Mouse (Mus musculus) ovary, postnatal 14 days (tissue): Measurements from ENCODE around the gene Olfr533.
"Not testable (repeated sequence)": the region's sequence is repeated elsewhere in the genome, so short reads cannot be mapped to it uniquely, and the experiment has no call there.

Experiments
- DNase-seq: peaks from one replicate; pipeline ENCODE4 v3.0.0; 2022; ENCODE audit warnings: low spot score

Gene Olfr533

DNA sequence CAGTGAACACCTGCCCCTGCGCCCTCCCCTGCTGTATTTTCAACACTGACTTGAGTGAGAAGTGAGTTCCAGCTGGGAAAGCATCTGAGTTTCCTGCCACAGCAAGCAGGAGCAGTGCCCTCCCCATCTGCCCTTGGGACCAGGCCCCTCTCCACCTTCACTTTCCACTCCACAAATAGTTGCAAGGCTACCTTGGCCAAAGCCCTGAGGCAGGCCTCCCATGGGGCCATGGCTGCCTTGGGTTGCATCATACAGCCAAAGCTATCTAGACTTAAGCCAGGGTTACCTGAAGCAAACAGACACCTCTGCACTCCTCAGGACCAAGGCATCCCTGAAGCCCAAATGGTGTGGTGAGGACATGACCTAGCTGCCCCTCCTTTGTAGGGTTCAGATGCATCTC, at the start of gene Olfr533:
Olfr533 (plus strand) TSS at position 301 of the 400 bp plus-strand sequence.
- not testable (repeated sequence) for DNase-seq

DNA sequence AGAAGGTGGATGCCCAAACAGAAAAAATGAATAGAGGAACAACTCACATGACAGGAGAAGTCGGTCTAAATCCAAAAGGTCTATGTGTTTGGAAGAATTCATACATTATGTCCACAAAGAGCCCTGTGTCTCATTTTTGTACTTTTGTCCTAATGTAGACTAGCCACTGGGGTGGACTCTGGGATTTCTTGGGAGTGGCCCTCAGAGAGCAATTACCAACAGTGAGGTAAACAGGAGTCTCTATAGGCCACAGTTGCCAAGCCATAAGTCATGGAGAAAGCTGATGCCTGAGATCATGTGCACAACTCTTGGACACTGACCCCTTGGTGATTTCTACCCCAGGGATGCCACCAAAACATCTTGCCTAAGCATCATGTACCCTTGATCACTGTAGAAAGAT, 41.6 kb upstream of the Olfr533 start, which contains the start of gene Olfr532:
Olfr532 (minus strand) TSS at position 101 of the 400 bp plus-strand sequence.
- no peak for DNase-seq

DNA sequence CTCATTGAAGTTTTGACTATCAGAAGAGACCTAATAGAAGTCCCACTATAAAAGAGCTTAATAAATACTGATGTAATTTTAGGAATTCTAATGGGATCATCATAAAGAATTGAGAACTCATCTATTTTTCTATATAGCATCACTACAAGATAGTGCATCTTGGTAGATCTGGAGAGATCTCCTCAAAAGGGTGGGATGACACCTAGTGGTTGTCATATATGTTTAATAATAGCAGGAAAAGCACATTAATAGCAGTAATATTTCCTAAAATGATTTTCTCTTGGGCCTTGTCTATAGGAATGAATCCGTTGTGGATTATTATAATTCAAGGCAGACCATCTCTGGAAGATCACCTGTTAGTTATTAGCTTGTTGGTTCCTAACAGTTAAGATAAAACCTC, 20.0 kb upstream of the Olfr533 start:
- no peak for DNase-seq

DNA sequence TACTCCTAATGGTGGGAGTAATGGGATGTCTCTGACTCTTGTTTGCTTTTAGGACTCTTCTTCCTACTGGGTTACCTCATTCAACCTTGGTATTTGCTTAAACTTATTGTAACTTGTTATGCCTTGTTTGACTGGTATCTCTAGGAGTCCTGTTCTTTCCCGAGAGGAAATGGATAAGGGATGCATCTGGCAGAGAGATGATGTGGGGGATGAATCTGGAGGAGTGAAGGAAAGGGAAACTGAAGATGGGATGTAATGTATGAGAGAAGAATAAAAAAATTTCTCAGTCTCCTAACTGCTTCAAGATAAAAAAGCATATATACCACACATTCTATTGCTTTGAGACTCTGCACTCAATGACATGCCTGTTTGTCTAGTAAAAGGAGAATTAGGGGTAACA, 14.7 kb downstream of the Olfr533 start:
- no peak for DNase-seq

DNA sequence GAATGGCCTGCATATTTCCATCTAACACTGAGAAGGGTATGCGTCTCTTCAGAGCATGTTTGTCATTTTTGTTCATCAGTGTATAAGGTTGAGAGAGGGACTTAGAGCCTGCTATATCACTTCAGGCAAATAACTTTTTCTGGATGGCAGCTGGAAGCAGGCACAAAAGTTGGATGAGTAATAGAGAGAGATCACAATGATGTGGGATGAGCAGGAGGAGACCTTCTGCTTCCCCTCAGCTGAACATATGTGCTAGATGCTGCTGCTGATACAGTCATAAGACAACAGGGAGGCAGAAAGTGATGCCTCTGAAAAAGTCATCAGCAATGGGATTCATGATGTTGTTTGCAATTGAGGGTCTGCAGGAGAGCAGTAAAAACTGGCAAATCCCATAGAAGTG, 15.6 kb downstream of the Olfr533 start:
- DNase-seq, result no peak

DNA sequence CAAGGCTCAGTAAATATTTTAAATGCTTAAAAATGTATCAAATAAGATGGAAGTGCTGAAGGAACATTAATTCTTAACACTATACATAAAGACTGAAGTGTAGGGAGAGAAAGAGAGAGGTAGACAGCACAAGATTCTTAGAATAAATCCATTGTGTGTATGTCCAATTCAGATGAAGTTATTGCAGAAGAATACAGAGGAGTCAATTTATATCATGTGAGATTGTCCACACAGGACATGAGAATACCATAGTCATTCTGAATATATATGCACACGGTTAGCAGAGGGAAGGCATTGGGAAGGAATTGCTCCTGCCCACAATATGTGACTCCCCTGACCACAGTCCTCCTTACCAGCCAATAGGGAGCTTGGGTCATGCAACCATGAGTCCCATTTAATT, 20.7 kb downstream of the Olfr533 start, which contains the start of gene Olfr535:
Olfr535 (plus strand) TSS at position 301 of the 400 bp plus-strand sequence.
- DNase-seq, result no peak

DNA sequence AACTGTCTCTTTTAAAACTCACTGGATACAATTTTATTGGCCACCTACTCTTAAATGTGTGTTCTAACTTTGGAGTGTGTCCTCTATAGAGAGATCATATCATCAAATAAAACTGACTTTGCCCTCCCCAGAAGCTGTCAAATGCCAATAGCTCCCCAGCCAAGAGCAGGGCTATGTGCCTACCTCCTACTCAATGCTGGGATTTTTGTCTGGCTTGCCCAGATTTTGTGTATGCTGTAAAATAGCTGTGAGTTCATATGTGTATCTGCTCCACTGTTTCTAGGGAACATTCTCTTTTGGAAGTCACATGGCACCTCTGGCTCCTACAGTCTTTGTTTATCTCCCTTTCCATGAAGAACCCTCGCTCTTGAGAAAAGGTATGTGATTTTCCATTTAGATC, 25.8 kb downstream of the Olfr533 start:
- DNase-seq, result no peak

DNA sequence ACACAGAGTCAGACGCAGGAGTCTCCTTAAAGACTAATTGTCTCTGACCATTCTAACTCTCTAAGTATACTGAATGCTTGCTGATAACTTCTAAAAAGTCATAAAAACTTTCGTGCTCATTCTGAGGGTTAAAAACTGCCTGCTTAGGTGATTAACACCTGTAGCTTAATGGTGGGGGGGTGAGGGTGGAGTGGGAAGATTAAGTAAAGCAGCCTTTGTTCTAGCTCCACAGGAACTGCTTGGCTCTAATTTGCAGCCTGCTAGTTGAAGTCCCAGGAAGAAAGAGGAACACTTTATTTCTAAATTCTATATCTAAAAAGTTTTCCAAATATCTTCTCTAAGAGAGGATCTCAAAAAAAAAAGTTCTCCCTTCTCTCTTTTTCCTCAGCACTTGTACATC, 31.1 kb downstream of the Olfr533 start:
- no peak for DNase-seq

DNA sequence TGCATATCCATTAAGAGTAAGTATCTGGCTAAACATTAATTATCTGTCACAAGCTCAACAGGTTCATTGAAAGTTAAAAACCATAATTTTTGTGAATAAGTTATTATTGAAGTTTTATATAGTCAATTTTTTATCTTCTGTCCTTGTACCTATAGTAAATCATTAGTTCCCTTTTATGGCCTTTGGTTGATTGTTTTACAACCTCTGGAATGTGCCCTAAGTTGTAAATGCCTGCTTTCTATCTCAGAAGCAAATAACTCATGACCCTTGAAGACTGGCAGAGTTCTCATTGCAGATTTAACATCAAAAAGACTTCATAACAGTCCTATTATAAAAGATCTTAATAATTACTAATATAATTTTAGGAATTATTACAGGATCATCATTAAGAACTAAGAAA, 31.5 kb downstream of the Olfr533 start:
- DNase-seq, result no peak

DNA sequence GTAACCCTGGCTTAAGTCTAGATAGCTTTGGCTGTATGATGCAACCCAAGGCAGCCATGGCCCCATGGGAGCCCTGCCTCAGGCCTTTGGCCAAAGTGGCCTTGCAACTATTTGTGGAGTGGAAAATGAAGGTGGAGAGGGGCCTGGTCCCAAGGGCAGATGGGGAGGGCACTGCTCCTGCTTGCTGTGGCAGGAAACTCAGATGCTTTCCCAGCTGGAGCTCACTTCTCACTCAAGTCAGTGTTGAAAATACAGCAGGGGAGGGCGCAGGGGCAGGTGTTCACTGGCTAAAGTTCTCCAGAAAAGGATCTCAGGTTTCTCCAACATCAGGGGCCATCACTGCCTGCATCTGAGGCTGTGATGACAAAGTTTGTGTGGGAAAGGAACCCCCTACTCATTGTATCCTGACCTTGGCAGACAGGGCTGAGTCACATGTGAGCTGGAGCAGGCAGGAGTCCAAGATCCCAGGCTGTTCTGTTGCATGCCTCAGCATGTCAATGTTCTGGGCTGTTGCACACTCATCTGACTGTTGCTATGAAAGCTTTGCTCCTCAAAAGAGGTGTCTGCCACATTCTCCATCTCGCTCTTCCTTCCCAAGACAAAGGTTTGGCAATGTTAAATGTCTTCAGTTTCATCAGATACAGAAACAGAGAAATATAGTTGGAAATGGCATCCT, 44.3 kb downstream of the Olfr533 start, which contains the start of gene Olfr536:
Olfr536 (minus strand) TSS at position 51 of the 676 bp plus-strand sequence.
- not testable (repeated sequence) for DNase-seq
